Mouse (Mus musculus) forebrain, embryonic 10.5 days (tissue): ENCODE data around the gene Kcnma1. TPM values are rescaled to one million over a fixed set of nuclear protein-coding genes. Genes with fewer than 3 reads are reported as not detected.
A peak's percentile ranks its signal among the peaks of the same experiment; 100 is the strongest.

Experiments
- DNase-seq: peaks from one replicate; pipeline ENCODE4 v3.0.0-alpha.2; 2017; ENCODE audit warnings: low spot score; ENCODE audit errors: extremely low spot score
- H3K27ac ChIP-seq: fragments of 300-500 bp; sonication (generic); 2 replicates; pipeline ENCODE4 v1.5.1; 2016; ENCODE audit warnings: mild to moderate bottlenecking
- H3K27me3 ChIP-seq: fragments of 300-500 bp; sonication (generic); 2 replicates; pipeline ENCODE4 v1.6.1; 2016; ENCODE audit warnings: mild to moderate bottlenecking; ENCODE audit not compliant: poor library complexity, severe bottlenecking
- H3K36me3 ChIP-seq: fragments of 300-500 bp; sonication (generic); replicated peaks from 2 replicates; pipeline ENCODE4 v1.6.1; 2016; ENCODE audit warnings: mild to moderate bottlenecking, moderate library complexity
- H3K4me1 ChIP-seq: fragments of 300-500 bp; sonication (generic); 2 replicates; pipeline ENCODE4 v1.6.1; 2016
- H3K4me3 ChIP-seq: fragments of 300-500 bp; sonication (generic); 2 replicates; pipeline ENCODE4 v1.5.1; 2016; ENCODE audit warnings: mild to moderate bottlenecking, moderate library complexity
- H3K9me3 ChIP-seq: fragments of 300-500 bp; sonication (generic); 2 replicates; pipeline ENCODE4 v1.6.1; 2016; ENCODE audit warnings: mild to moderate bottlenecking, moderate library complexity
- WGBS: fragments of 180-500 bp; shearing (Covaris S2); methylation state at CpG from one replicate; pipeline ENCODE4 v1.1.7; 2016; 5-methylcytosine and 5-hydroxymethylcytosine counted together
- polyA plus RNA-seq: library from polyadenylated mRNA; unstranded; fragments of >200 nt; fragmentation: Nextera tagmentation; extraction: Ambion mirVana; gene quantifications from 2 replicates; pipeline ENCODE4 v1.2.1, GENCODE M21; 2016

Gene Kcnma1
- polyA plus RNA-seq, 1 experiment from 2014 or later = 0.32 TPM

DNA sequence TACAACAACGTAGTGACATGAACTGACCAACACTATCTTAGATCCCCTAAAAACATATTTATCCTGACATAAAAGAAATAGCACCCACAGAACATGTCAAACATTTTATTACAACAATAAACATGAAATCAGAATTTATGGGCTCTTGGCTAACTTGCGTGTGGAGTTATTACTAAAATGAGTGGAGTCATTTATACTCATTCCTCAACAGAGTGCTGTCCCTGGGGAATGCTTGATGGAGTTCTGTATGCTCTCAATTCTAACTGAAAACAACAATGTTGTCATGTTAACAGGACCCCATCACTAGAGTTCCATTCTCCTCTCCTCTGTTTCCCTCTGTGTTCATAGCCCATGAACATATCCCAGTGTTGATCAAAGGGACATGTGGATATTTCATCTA is 544.2 kb downstream of the Kcnma1 start:
- H3K4me1 ChIP-seq = peaks cover 6% of the 10 kb centered on the region; the same call in 1 of the 2 replicates
- no peak for DNase-seq
- WGBS = 94% methylated on average over 2 of the region's 2 CpGs

DNA sequence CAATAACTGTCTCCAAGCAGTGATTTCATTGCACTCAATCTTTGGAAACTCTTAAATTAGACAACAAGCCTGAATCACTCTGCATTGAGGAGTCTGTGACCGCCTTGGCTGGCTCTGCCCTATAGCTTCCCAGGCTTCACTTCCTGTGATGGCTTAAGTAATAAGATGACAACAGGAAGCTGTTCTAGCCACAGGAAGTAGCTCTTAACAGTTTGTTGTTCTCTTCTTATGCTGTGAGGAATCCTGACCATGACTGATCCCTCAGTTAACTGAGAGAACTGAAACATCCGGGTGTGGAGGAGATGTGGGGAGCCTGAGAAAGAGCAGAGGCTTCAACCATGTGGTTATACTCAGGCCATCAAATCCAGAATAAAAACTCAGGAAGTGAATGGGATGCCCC is 549.2 kb downstream of the Kcnma1 start:
- H3K9me3 ChIP-seq = no peaks in the 10 kb centered on the region
- DNase-seq = no peak
- no peak overlapping the region for H3K4me3 ChIP-seq
- no peak overlapping the region for H3K27ac ChIP-seq
- H3K36me3 ChIP-seq = no peaks in the 10 kb centered on the region
- H3K4me1 ChIP-seq = 0 out of 2 replicates have a peak, but pooled peaks cover 5% of the 10 kb centered on the region
- H3K27me3 ChIP-seq = no peaks in the 10 kb centered on the region
- 87% methylated on average over 2 of the region's 2 CpGs for WGBS

More for the DNA sequence above, 544.2 kb downstream of the Kcnma1 start:
- no peaks in the 10 kb centered on the region for H3K27me3 ChIP-seq
- no peak overlapping the region for H3K27ac ChIP-seq
- no peaks in the 10 kb centered on the region for H3K36me3 ChIP-seq
- no peak overlapping the region for H3K4me3 ChIP-seq
- H3K9me3 ChIP-seq = no peaks in the 10 kb centered on the region

DNA sequence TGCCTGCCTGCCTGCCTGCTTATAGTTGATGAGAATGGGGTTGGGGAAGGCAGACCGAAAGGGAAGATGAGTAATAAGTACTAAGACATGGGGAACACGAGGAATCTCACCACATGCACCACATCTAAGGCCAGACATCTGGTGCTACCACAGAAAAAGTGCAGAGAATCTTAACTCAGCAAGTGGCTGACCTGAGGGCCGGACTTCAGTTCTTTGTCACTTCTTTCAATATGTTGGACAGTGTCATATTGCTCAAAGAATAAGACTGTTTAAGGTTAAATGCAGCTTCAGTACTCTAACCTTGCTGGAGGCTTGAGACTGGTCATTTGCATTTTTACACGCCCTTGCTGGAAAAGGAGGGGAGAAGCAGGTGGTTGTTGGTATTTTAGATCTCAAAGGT is 555.7 kb downstream of the Kcnma1 start:
- Histone ChIP-seq H3K9me3 (no peaks in the 10 kb centered on the region), H3K4me1 (peaks cover 29% of the 10 kb centered on the region), H3K4me3 (no peak overlapping the region), H3K27me3 (peaks cover 9% of the 10 kb centered on the region), H3K36me3 (no peaks in the 10 kb centered on the region), H3K27ac (no peak overlapping the region)
- DNase-seq = no peak
- WGBS = 67% methylated on average over 4 of the region's 4 CpGs

DNA sequence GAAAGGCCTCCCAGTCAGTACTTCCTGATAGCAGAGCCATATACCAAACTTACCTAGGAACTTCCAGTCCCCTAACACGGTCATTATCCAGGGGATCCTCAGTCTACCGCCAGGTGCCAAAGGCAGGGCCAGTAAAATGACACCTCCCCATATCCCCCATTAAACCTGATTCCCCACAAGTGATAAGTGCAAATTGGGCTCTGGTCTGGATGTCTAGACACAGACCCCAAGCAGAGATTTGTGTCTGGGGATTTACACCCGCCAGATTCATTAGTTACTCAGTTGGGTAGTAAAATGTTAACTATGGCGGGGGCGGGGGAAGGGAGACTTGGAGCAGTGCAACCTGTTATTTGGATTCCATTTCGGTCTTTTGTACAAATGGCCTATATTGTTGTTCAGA is 562.6 kb downstream of the Kcnma1 start:
- DNase-seq = no peak
- Histone ChIP-seq H3K9me3 (no peaks in the 10 kb centered on the region), H3K27me3 (no peaks in the 10 kb centered on the region), H3K4me3 (no peak overlapping the region), H3K27ac (no peak overlapping the region), H3K4me1 (peaks cover 12% of the 10 kb centered on the region), H3K36me3 (no peaks in the 10 kb centered on the region)
- WGBS = 87% methylated on average over 6 of the region's 6 CpGs

DNA sequence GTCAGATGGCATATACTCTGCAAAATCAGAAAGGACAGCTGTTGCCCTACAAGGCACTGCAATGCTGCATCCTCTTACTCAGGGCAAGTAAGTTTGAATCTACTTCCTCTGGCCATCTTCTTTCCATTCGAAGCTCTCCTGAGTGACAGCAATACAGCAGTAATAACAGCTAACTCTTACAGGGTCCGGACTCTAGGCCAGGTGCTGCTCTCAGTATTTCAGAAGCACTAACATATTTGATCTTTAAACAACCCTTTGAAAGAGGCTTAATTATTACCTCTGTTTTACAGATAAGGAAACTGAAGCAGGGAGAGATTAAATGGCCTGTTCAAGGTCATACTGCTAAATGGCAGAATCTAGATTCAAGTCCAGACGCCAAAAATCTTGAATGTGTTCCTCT is 576.8 kb downstream of the Kcnma1 start:
- WGBS = 86% methylated on average over 3 of the region's 3 CpGs
- H3K36me3 ChIP-seq = no peaks in the 10 kb centered on the region
- DNase-seq = no peak

DNA sequence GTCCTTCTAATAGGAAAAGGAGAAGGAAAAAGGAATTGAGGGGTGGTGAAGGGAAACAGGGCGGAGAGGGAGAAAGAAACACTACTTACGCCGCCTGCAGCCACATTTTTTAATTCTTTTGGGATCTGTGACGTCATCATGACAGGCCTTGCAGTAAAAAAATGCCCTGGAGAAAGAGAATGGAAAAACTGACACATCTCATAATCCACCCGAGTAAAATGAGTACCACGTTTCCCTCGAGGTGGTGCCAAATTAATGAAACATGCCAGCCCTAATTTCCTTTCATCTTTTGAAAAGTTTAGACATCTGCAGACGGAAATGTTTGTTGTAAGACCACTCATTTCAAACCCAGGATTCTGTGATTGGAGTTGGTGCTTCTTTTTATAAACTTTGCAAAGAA is 578.4 kb downstream of the Kcnma1 start:
- Histone ChIP-seq H3K9me3 (no peaks in the 10 kb centered on the region), H3K36me3 (no peaks in the 10 kb centered on the region), H3K27ac (no peak overlapping the region), H3K27me3 (no peaks in the 10 kb centered on the region), H3K4me3 (no peak overlapping the region), H3K4me1 (no peaks in the 10 kb centered on the region)
- 85% methylated on average over 8 of the region's 8 CpGs for WGBS
- DNase-seq = no peak

More for the DNA sequence above, 576.8 kb downstream of the Kcnma1 start:
- peaks cover 4% of the 10 kb centered on the region; the same call in 1 of the 2 replicates for H3K4me1 ChIP-seq
- no peak overlapping the region for H3K4me3 ChIP-seq
- H3K27ac ChIP-seq = no peak overlapping the region
- H3K27me3 ChIP-seq = no peaks in the 10 kb centered on the region
- H3K9me3 ChIP-seq = no peaks in the 10 kb centered on the region

DNA sequence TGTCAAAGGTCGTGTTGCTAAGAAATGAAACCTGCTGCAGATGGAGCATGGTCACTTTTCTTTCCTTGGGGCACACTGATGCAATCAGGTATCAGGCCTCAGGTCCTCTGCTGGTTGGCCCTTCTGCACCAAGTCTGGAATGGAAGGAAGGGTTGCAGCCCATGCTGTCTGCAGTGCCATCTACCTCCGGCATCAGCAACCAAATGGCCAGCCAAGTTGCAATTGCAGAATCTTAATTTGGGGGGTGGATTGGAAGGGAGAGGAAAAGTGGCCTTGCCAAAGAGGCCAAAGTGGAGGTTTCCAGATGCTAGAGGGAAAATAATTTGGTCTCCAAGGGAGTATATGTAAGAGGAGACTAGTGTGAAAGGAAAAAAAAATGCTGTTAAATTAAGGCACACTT is 584.3 kb downstream of the Kcnma1 start:
- WGBS = 90% methylated on average over 2 of the region's 2 CpGs
- Histone ChIP-seq H3K4me1 (0 out of 2 replicates have a peak, but pooled peaks cover 3% of the 10 kb centered on the region), H3K27ac (no peak overlapping the region), H3K9me3 (no peaks in the 10 kb centered on the region), H3K36me3 (no peaks in the 10 kb centered on the region), H3K4me3 (no peak overlapping the region), H3K27me3 (no peaks in the 10 kb centered on the region)
- no peak for DNase-seq

DNA sequence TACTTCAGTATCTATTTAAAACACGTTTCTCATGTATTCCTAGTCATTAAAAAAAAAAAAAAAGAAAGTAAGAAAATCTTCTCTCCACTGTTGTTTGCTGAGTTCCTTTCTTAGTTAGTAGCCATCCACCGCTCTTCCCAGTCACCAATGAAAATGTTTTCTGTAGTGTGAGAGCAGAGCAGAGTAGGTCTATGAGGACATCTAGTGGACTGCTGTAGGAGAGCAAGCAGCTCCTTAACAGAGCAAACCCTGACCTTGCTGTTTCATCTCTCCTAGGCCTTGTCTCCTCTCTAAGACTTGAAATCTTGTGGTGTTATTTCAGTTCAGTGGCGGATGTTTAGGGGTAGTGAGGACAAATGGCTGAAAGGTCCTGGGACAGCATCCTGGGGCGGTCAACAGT is 585.2 kb downstream of the Kcnma1 start:
- no peak overlapping the region for H3K4me3 ChIP-seq
- H3K36me3 ChIP-seq = no peaks in the 10 kb centered on the region
- no peak for DNase-seq
- H3K27me3 ChIP-seq = no peaks in the 10 kb centered on the region
- no peak overlapping the region for H3K27ac ChIP-seq
- H3K4me1 ChIP-seq = 0 out of 2 replicates have a peak, but pooled peaks cover 3% of the 10 kb centered on the region
- H3K9me3 ChIP-seq = no peaks in the 10 kb centered on the region
- WGBS = 29% methylated on average over 4 of the region's 4 CpGs

DNA sequence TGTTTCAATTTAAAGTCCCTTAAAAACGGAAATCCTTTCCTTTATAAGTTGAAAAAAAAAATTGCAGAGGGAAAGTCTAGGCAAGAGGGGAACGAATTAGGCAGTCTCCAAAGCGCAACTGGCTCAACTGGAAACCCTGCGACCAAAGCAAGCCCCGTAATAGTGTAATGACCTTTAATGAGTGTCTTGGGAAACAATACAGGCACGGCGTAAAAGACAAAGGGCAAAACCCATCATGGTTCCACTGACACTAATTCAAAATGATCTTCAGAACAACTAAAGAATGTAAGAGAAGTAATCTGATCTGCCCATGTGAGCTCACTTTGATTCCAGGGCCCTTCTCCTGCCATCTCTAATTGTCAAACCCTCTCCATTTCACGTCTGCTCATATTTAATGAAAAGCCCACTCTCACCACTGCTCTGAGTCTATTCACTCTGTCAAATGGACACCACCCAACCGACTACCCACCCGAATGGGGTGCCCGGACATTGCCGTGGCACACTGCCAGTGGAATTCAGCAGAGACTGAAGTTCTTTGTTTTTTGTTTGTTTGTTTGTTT is 591.7 kb downstream of the Kcnma1 start:
- WGBS = 58% methylated on average over 12 of the region's 12 CpGs
- H3K4me1 ChIP-seq = peaks cover 13% of the 10 kb centered on the region
- no peaks in the 10 kb centered on the region for H3K9me3 ChIP-seq
- no peak for DNase-seq
- H3K27ac ChIP-seq = no peak overlapping the region
- H3K27me3 ChIP-seq = no peaks in the 10 kb centered on the region
- no peak overlapping the region for H3K4me3 ChIP-seq
- no peaks in the 10 kb centered on the region for H3K36me3 ChIP-seq

DNA sequence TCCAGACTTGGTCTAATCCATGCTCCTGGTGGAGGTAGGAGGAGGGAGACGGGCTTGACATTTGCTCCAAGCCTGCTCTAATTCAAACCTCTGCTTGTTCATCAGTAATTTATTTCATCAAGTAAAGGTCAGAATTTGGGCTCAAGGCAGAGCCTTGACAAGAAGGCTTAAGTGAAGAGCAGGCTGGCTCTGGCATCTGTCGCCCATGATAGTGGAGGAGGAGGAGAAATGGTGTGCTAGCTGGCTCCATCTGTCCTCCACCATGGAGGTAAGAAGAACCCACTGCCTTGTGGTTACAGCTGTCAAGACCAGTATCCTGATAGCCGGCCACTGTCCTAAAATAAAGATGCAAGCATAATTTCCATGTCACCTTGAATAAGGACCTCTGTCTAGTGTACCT is 595.3 kb downstream of the Kcnma1 start:
- H3K27me3 ChIP-seq = no peaks in the 10 kb centered on the region
- H3K27ac ChIP-seq = no peak overlapping the region
- H3K4me1 ChIP-seq = peaks cover 10% of the 10 kb centered on the region
- DNase-seq = no peak
- no peaks in the 10 kb centered on the region for H3K9me3 ChIP-seq
- no peaks in the 10 kb centered on the region for H3K36me3 ChIP-seq
- 83% methylated on average over 3 of the region's 3 CpGs for WGBS
- H3K4me3 ChIP-seq = no peak overlapping the region

DNA sequence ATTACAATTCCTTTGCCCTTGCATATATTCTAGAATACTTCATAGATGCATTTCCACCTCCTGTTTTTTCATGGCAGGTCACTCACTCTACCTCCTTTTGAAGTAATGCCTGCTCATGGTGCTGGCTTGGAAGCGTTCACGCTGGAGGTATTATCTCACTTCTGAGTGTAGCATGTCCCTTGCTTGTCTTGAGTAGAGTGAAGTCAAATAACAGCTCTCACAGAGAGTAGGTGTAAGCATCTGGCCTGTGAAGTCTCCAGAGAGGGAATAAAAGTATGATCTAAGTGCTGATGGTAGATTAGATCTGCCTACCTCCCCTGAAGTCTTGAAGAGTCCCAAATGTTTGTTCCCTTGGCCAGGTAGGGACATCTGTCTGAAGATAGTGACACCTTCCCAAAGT is 607.2 kb downstream of the Kcnma1 start:
- Histone ChIP-seq H3K27me3 (0 out of 2 replicates have a peak, but pooled peaks cover 1% of the 10 kb centered on the region), H3K4me3 (no peak overlapping the region), H3K9me3 (no peaks in the 10 kb centered on the region), H3K27ac (no peak overlapping the region), H3K4me1 (no peaks in the 10 kb centered on the region), H3K36me3 (no peaks in the 10 kb centered on the region)
- no peak for DNase-seq
- 95% methylated on average over 2 of the region's 2 CpGs for WGBS

DNA sequence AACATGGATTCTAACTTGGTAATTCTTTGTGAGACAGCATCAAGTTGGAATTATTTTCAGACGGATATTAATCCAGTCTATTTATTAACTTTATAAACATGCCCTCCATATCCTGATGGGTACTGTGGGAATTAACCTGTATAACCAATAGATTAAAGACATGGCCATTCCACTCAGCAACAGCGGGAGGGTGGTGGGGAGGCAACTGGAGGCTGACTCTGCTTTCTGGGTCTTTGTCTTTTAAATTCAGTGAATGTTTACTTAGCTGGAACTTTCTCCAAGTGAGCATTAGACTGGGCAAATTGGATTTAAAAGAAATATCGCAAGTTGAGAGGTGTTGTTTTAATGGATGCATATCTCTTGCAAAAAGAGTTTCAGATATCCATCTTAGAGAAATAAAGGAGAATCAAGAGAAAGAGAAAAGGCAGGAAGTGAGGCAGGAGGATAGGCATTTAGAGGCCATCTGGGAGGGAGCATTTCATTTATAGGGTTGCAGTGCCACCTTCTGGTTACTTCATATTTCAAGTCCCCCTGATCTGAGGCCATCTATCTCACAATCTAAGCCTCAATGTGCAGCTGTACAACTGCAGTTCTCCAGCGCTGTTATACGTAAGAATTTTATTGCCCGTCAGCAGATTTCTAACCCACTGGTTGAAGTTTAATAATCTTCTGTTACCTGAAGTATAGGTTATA is 613.4 kb downstream of the Kcnma1 start:
- Histone ChIP-seq H3K27ac (peak overlapping the region; percentile 65; the same call in 1 of the 2 replicates), H3K27me3 (peaks cover 26% of the 10 kb centered on the region; the same call in 1 of the 2 replicates), H3K9me3 (no peaks in the 10 kb centered on the region), H3K4me1 (peaks cover 20% of the 10 kb centered on the region), H3K36me3 (no peaks in the 10 kb centered on the region), H3K4me3 (no peak overlapping the region)
- peak; percentile 47 for DNase-seq
- WGBS = 20% methylated on average over 6 of the region's 6 CpGs

DNA sequence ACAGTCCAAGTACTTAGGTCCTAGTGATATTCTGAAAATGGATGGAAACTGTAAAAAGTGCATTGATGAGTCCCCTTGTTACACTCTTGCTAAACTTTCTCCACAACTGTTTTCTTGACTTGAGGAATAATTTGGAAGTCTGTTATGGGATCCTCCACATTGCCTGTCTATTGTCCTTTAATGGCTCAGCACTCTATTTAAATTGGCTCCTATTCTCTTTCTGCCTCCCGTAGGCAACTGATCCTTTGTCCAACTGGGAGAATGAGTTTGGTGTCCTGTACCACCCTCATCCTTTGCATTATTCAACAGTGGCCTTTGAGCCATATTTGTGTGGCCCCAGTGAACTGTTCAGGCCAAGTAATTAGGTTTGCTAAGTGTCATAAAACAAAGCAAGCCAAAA is 616.6 kb downstream of the Kcnma1 start:
- 36% methylated on average over 1 of the region's 1 CpGs for WGBS
- H3K9me3 ChIP-seq = no peaks in the 10 kb centered on the region
- H3K36me3 ChIP-seq = no peaks in the 10 kb centered on the region
- H3K27ac ChIP-seq = no peak overlapping the region
- peaks cover 20% of the 10 kb centered on the region for H3K4me1 ChIP-seq
- H3K4me3 ChIP-seq = no peak overlapping the region
- peaks cover 33% of the 10 kb centered on the region; the same call in 1 of the 2 replicates for H3K27me3 ChIP-seq
- no peak for DNase-seq
